Mouse (Mus musculus): Measurements from ENCODE around the gene Pik3r1.
A peak's percentile ranks its signal among the peaks of the same experiment; 100 is the strongest.

Pik3r1 gene

GRCm38 (mm10) chr13:101711301-101711700, 56.7 kb downstream of the Pik3r1 start:
- DNase-seq (ENCODE audit: low read depth, low spot score) = peak; percentile 75

DNA sequence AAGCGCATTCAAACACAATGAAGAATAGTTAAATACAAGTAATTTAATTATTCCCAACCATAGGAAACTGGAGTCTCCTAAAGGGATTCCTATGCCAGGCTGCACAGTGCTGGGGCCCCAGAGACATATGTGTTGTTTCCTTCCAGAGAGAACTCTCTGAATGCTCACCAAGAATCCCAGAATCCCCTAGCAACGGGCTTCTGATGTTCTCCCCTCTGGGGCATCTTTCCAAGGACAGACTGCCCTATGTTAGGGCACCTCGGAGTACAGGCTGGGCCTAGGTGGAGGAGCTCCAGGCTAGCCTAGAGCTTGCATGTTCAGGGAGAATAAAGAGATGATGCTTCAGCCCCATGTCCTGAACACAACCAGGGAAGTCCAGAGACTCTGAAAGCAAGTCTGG, 58.2 kb downstream of the Pik3r1 start:
- no peak for DNase-seq (ENCODE audit: low read depth, low spot score)

DNA sequence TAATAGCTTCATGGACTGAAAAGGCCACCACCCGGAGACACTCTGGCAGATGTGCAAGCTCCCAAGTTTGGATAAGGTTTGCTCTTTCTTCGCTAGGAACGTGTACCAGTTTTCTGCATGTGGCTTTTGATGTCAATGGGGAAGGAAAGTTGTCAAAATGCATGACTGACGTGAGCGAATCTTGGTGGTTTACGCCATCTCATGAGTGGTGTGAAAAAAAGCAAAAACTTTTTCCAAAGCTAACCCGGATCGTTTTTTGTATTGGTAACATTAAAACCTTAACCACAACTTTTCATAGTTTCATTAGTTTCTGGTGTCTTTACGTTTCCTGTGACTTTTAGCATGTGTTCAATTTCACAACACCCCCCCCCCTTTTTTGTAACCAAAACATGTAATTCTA, 60.8 kb downstream of the Pik3r1 start:
- peak; percentile 83 for DNase-seq (ENCODE audit: low read depth, low spot score)

- DNase-seq (ENCODE audit: low read depth, low spot score) = peak; percentile 86
These were observed 61.6 kb downstream of the Pik3r1 start for GRCm38 (mm10) chr13:101706426-101706825.

- peak; percentile 91 for DNase-seq (ENCODE audit: low read depth, low spot score)
These were observed 65.8 kb downstream of the Pik3r1 start for GRCm38 (mm10) chr13:101702096-101702775.

DNA sequence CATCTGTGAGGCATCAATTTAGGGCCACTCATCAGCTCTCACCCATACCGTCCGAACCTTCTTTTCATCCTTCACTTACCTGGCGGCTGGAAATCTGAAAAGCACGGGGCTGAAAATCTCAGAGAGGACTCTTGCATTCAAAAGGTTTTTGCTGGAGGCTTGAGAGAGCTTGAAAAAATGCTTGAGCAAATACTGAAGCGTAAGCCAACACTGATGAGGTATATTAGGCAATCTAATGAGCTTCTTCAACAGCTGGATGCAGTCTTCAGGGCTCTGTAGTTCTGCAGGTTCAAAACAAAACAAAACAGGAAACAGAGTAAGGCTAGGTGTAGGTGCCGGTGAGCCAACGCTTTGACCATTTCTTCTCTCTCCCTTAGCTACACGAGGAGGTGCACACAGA, 66.4 kb downstream of the Pik3r1 start:
- no peak for DNase-seq (ENCODE audit: low read depth, low spot score)

GRCm38 (mm10) chr13:101699742-101700141, 68.3 kb downstream of the Pik3r1 start:
- DNase-seq (ENCODE audit: low read depth, low spot score) = no peak

DNA sequence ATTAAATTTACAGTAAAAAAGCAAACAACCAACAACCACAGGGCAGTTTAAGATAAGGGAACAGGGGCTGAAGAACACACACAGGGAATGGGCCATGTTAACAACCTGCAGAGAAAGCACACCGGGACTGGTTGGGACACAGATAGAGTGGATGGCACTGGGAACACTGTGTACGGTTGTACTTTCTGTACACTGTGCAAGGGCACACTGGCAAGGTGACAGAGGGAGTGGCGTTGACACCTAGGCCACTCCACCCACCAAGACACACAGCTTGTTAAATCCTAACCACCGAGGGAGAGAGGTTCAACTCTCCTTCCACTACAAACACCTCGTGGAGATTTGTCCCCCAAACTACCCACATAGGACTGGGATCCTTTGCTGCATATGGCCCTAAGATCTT, 70.1 kb downstream of the Pik3r1 start:
- no peak for DNase-seq (ENCODE audit: low read depth, low spot score)

- no peak for DNase-seq (ENCODE audit: low read depth, low spot score)
These were observed 70.6 kb downstream of the Pik3r1 start for GRCm38 (mm10) chr13:101697461-101697860.

DNA sequence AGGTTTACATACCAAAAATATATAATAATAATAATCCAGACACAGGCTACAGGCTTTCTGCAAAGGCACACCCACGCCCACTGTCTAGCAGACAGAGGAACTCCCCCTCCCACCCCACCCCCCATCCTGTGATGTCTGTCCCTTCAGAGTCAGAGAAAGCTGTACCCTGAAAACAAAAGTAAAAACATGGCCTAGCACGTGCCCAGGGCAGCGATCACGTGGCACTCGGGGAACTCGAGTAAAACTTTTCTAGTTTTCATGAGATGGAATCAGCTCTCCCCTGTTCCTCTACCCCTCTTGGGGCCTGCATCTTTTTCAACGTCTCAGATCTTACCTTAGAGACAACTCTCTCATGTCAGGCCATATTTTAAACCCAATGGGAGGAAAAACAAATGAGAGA, 71.2 kb downstream of the Pik3r1 start:
- peak; percentile 85 for DNase-seq (ENCODE audit: low read depth, low spot score)

- no peak for DNase-seq (ENCODE audit: low read depth, low spot score)
These were observed 71.7 kb downstream of the Pik3r1 start for GRCm38 (mm10) chr13:101696316-101696715.

DNA sequence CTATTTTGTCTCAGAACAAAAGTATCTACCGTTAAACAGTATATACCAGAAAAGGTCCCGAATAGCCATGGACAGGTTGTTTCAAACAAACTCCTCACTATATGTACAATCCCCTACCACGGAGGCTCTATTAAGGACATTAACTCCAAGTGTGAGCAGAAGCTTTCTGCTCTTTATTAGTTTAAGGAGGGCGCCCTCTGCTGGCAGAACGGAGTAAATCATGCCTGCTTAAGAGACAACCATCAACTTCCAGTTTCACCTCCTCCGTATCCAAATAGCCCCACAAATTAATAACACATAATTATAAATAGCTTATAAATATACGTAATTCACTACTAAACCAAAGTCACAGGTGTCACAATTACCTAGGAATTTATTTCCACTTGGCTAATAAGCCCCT, 72.1 kb downstream of the Pik3r1 start:
- DNase-seq (ENCODE audit: low read depth, low spot score) = peak; percentile 86

DNA sequence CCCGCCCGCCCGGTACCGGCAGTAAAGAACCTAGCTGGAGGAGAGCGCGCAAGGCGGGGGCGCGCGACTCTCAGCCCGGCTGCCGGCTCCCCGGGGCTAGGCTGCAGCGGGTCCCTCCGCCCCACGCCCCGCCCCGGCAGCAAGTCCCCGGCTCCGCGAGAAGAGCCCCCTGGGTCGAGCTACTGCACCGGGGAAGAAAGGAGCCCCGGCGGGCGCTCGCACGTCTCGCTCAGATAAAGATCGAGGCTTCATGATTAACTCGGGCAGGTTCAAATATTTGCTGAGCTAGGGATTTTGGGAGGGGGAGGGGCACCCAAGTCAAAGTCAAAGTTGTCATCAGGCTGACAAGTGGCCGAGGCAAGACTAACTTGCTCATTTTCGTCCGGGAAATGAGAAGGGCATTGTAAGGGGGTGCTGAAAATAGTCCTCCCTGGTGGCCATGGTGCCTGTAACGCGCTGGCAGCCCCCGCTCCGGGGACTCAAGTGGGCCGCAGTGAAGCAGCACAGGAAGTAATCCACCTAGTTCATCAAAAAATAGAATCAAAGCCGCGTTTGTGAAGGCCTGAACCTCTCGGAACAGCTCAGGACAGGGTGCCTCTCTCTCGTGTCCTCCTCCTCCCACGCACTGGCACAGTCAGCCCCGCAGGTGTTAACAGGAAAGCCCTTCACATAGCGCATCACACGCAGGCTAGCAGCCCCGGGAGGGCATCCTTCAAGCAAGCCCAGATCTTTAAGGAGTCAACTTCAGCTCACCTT, 73.3 kb downstream of the Pik3r1 start:
- DNase-seq (ENCODE audit: low read depth, low spot score) = peak; percentile 81

DNA sequence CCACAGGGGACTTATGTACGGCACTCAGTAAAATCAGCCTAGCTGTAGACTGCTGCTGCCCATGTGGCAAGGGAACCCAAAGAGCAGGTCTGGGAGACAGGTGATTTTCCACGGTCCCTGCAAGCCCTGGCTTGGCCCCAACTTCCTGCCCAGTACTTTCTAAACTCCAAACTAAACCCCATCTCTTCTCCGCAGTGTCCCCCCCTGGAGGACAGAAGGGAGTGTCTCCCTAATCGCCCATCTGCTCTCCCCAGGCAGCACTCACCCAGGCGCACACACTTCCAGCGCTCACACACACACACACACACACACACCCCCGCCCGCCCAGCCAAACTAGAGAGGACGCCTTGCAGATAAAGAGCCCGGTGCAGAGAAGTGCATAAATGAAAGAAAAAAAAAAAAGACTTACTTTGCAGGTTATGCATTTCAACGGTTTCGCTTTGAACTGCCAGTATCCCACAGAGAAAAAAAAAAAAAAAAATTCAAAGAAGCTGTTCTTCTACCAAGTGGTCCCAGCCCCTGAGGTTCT, 74.0 kb downstream of the Pik3r1 start:
- no peak for DNase-seq (ENCODE audit: low read depth, low spot score)

DNA sequence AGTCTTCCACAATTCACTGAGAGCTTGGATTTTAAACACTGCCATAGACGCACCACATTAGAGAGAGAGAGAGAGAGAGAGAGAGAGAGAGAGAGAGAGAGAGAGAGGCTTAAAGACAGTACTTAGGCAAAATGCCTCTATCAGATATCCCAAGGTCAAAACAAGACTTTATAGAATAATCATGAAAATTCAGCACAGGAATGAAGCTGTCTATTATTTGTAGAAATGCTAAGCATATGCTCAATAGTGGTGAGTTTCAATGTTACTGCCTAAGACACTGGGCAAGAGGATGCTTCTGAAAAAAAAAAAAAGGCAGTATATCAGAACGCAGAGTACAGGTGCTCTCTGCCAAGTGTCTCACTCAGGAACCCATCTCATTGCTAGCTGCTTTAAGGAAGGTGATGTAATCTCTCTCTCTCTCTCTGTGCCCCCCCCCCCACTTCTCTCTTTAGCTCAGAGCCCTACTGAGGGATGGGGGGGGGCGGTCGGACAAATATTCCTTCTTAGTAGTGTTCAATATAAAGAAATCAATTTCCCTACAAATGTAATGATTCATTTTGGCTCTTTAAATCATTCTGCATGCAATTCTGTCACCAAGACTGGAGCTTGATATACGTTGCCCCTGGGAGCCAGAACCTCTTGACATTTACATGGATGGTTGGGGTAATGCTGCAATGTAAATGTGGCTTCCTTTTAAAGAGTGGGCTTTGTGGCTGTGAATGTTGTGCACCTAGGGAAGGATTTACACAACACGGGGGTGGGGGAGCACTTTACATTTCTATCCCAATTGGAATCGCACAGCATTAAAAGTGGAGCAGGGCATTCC, 74.9 kb downstream of the Pik3r1 start:
- DNase-seq (ENCODE audit: low read depth, low spot score) = no peak

GRCm38 (mm10) chr13:101692239-101692784, 75.7 kb downstream of the Pik3r1 start:
- no peak for DNase-seq (ENCODE audit: low read depth, low spot score)

GRCm38 (mm10) chr13:101691669-101692068, 76.3 kb downstream of the Pik3r1 start:
- DNase-seq (ENCODE audit: low read depth, low spot score) = no peak

DNA sequence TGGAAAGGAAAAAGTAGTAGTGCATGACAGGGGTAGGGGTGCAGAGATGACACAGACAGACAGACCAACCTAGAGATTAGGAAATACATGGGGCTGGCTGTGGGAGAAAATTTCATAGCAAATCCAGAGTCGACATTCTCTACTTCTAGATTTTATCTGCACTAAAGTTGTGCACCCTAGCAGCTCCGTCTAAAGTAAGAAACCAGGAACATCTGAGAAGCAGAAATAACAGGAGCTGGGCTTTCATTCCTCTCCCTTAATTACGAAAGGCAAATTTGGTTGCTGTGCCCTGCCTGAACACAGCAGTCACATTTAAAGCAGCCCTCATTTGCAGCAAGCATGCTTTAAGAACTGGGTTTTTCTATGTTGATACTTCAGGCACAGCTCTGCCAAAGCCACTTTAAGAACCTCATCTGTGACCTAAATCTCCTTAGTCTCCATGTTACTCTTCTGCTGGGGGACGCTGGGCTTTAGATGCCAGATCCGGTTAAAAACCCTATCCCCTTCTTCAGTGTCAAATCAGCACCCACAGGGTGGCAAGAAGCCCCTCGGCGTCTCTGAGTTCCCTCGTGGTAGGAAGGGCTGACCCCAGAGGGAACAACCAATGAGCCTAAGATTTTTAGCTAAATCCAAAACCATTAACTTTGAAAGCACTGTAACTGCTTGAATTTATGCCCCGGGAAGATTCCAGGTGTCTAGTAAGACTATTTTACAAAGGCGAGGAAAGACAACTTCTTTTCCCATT, 76.9 kb downstream of the Pik3r1 start:
- no peak for DNase-seq (ENCODE audit: low read depth, low spot score)

- no peak for DNase-seq (ENCODE audit: low read depth, low spot score)
These were observed 77.8 kb downstream of the Pik3r1 start for GRCm38 (mm10) chr13:101690167-101690566.

DNA sequence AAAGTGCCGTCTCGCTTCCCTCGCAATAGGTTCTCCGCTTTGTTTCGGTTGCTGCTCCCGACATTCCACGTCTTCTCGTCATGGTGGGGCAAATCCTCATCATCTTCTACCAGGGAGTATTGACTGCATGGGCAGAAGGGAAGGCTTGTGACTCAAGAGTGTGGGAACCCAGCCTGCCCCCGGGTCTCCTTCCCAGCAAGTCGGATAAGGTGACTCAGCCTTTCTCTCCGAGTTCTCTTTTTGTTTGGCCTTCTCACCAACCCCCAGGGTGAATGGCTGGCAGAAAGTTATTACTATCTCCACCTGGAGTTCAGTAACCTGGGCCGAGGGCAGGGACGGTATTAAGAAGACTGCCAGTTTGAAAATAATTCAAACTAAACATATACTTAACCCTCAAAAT, 81.8 kb downstream of the Pik3r1 start:
- DNase-seq (ENCODE audit: low read depth, low spot score) = no peak

DNA sequence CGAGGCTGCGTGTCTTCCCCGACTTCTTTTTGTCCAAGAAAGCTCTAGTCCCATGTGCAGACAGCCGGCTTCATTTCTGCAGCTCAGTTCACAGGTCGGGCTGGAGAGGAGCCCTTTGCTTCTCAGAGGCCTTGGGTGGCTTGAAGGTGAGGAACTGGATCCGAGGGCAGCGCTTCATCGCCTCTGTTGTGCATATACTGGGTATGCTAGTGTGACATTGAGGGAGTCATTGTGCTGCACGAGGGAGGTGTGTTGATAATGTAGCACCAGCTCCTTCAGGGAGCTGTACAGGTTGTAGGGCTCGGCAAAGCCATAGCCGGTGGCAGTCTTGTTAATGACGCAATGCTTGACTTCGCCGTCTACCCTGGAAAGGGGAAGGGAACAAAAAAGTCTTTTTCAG, 83.3 kb downstream of the Pik3r1 start:
- no peak for DNase-seq (ENCODE audit: low read depth, low spot score)
